Mouse (Mus musculus): Measurements from ENCODE around the gene Platr17. TPM values are rescaled to one million over a fixed set of nuclear protein-coding genes. Genes with fewer than 3 reads are reported as not detected.

Platr17 gene
- 0.18 and 0.26 TPM in 2 replicates for polyA plus RNA-seq (2012; rRNA removed)

GRCm38 (mm10) chr17:33904835-33905234 is at the start of gene Platr17:
Gene Platr17 (plus strand): TSS chr17:33905135.

GRCm38 (mm10) chr17:33873537-33873936 is 31.4 kb upstream of the Platr17 start, which contains the start of gene Gm7029:
Gene Gm7029 (plus strand): TSS chr17:33873837.

GRCm38 (mm10) chr17:33890533-33891059 is 14.3 kb upstream of the Platr17 start, which contains the start of gene Kifc1:
Gene Kifc1 (minus strand): TSS chr17:33890661.

GRCm38 (mm10) chr17:33909077-33909868 is 4.3 kb downstream of the Platr17 start, which contains the start of gene Daxx:
Gene Daxx (plus strand): TSS chr17:33909414.

DNA sequence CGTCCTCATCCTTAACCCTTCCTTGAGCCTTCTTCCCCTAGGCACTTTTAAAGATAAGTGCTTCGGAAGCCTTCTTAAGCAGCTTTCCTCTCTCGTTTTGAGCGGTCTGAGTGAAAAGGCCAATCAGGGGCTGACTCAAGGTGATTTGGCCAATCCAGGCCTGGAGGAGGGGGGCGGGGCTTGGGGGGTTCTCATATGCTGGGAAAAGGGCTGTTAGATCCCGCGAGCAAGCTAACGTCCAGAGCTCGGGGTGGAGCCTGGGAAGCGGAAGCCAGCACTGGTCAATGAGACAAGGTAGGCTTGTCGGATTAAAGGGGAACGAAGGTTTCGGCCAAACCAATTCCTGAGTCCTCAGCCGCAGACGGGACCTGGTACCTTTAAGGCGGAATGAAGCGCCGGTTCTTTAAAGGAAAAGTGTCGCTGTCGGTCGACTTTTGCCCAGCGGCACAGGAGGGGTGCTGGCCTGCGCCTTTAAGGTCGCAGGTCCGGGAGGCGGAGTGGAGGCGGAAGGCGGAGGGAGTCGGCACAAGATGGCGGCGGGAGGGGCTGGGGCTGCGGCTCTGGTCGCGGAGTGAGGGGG is 10.8 kb downstream of the Platr17 start, which contains the start of the genes Tapbp and Zbtb22:
Gene Tapbp, plus strand, starts transcription at position 229 of the 580 bp plus-strand sequence.
Gene Zbtb22, plus strand, starts transcription at position 234 of the 580 bp plus-strand sequence.

DNA sequence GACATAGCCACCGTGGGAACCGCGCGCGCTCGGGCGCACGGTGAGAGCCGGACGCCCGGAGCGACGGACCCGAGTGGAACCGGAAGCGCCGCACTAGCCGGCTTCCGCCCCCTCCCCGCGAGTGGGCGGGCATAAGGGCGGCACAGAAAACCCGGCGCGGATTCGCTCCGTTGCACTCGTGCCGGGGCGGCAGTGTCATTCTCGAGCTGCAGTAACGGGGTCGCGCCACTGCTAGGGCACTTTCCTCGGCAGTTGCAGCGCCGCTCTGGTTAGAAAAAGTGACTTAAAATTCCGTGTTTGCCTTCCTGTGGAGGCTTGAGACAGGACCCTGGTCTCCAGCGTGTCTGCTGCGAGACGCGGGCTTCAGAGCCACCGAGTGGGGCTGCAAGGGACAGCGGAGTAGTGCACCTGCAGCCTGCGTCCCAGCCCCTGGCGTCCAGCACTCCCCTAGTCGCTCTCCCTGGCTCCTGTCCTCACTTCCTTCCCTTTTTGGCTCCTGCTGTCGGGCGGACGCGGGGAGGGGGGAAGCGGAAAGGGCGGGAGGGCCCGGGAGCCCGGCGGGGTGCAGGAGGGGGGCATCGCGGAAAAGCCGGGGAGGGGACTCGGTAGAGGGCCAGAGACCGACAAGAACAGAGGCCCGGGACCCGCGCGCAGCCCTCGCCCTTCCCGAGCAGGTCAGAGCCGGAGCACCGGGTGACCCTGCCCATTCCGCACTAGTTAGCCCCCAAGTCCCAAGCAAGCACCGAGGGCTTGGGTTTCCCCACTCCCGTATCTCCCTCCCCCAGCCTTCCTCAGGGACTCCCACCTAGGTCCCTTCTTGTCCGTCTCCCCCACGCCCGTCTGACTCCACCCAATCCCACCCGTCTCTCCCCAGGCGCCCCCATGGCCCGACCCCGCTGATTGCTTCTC is 24.7 kb downstream of the Platr17 start, which contains the start of gene Rgl2:
Gene Rgl2, plus strand, starts transcription at position 173 of the 909 bp plus-strand sequence.

DNA sequence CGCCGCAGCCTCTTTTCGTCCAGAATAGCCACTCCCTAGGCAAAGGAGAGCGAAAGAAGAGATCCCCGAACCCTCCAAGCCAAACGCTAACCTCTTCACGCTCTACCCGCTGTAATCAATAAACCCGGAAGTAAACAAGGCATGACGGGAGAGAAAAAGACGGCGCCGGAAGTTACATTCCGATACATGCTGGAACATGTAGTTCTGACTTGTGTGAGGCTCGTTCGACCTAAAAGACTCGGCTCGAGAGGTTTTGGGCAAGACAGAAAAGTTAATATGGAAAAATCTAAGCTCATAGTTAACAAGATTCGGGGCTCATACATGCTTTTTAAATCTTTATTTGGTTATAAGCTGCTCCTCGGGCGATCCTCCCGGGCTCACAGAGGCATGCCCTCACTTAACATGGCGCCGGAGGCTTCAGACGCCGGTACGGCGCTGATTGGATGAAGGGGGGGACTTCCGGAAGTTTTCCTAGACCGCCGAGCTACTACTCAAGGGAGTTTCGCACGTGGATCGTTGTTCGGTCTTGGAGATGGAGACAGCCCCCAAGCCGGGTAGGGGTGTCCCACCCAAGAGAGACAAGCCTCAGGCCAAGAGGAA is 35.4 kb downstream of the Platr17 start, which contains the start of the genes Pfdn6 and Wdr46:
Gene Pfdn6, minus strand, starts transcription at position 138 of the 600 bp plus-strand sequence.
Gene Wdr46, plus strand, starts transcription at position 455 of the 600 bp plus-strand sequence.

DNA sequence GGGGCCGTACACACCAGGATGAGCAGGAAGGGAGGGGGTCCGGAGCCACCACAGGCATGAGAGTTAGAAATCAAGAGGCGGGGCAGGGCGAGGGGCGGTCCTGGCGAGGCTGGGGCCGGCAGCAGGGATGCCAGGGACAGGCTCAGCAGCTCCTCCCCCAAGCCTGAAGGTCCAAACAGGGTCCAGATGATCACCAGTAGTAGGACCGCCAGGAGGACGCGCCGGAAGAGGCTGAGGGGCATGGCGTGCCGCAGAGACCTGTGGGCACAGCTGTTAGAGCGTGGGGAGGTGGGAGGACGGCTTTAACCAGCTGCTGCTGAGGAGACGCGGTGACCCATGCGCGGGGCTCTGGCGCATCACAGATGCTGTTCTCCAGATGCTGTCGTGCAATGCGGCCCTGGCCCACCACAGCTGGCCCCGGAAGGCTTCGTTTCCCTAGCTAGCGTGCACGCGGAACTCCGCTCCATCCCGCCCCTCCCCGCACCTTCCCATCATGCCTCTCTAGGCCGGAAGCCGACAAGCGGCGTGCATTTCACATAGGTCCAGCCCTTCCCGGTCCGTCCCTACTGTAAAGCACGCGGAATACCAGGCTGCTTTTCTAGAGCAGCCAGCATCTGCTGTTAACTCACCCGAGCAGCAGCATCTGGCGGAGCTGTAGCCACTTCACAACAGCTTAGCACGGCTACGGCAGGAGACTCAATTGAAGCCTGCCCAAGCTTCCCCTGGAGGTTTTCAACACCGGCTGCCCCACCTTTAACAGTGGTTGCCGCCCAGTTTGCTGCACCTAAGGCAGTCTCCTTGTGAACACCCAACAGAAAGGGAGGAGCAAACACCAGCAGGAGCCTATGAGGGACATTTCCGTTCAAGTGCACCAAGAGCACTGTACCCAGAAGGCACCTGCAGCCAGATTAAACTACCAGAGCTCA is 46.3 kb downstream of the Platr17 start, which contains the start of gene B3galt4:
Gene B3galt4, minus strand, starts transcription at position 468 of the 926 bp plus-strand sequence.

GRCm38 (mm10) chr17:33955555-33956214 is 50.8 kb downstream of the Platr17 start, which contains the start of the genes Vps52 and Rps18:
Gene Vps52 (plus strand): TSS chr17:33955812.
Gene Rps18 (minus strand): TSS chr17:33956001.

Other genes with a start within 250 kb of the Platr17 start
- 27.4 and 31.2 TPM in 2 replicates for gene Hnrnpm, start 218.3 kb upstream of the Platr17 start, polyA plus RNA-seq (2012; rRNA removed)
- gene March2, start 186.5 kb upstream of the Platr17 start, polyA plus RNA-seq (2012; rRNA removed): 42.8 and 60.2 TPM in 2 replicates
- gene Rab11b, start 144.6 kb upstream of the Platr17 start, polyA plus RNA-seq (2012; rRNA removed): 166 and 168 TPM in 2 replicates
- 9.7 and 11.8 TPM in 2 replicates for gene Angptl4, start 123.3 kb upstream of the Platr17 start, polyA plus RNA-seq (2012; rRNA removed)
- 19.7 and 19.8 TPM in 2 replicates for gene Kank3, start 94.6 kb upstream of the Platr17 start, polyA plus RNA-seq (2012; rRNA removed)
- gene Rps28, start 80.6 kb upstream of the Platr17 start, polyA plus RNA-seq (2012; rRNA removed): 241 and 248 TPM in 2 replicates
- 233 and 376 TPM in 2 replicates for gene Ndufa7, start 80.6 kb upstream of the Platr17 start, polyA plus RNA-seq (2012; rRNA removed)
- gene Cd320, start 62.0 kb upstream of the Platr17 start, polyA plus RNA-seq (2012; rRNA removed): 13.4 and 44.6 TPM in 2 replicates
- not detected in 2 replicates for gene Gm7029, start 31.3 kb upstream of the Platr17 start, polyA plus RNA-seq (2012; rRNA removed)
- gene Kifc1, start 14.5 kb upstream of the Platr17 start, polyA plus RNA-seq (2012; rRNA removed): 2.8 and 3.9 TPM in 2 replicates
- 25.6 and 26.2 TPM in 2 replicates for gene Daxx, start 4.3 kb downstream of the Platr17 start, polyA plus RNA-seq (2012; rRNA removed)
- 92.0 and 99.2 TPM in 2 replicates for gene Tapbp, start 10.8 kb downstream of the Platr17 start, polyA plus RNA-seq (2012; rRNA removed)
- 45.0 and 64.9 TPM in 2 replicates for gene Zbtb22, start 10.8 kb downstream of the Platr17 start, polyA plus RNA-seq (2012; rRNA removed)
- gene Rgl2, start 24.4 kb downstream of the Platr17 start, polyA plus RNA-seq (2012; rRNA removed): 89.5 and 105 TPM in 2 replicates
- gene Pfdn6, start 35.2 kb downstream of the Platr17 start, polyA plus RNA-seq (2012; rRNA removed): 5.2 and 6.8 TPM in 2 replicates
- gene Wdr46, start 35.5 kb downstream of the Platr17 start, polyA plus RNA-seq (2012; rRNA removed): 8.8 and 11.1 TPM in 2 replicates
- 16.9 and 20.2 TPM in 2 replicates for gene B3galt4, start 46.4 kb downstream of the Platr17 start, polyA plus RNA-seq (2012; rRNA removed)
- 30.6 and 32.9 TPM in 2 replicates for gene Vps52, start 50.7 kb downstream of the Platr17 start, polyA plus RNA-seq (2012; rRNA removed)
- 111 and 142 TPM in 2 replicates for gene Rps18, start 50.9 kb downstream of the Platr17 start, polyA plus RNA-seq (2012; rRNA removed)
- gene H2-K1, start 95.2 kb downstream of the Platr17 start, polyA plus RNA-seq (2012; rRNA removed): 1,329 and 1,533 TPM in 2 replicates
- gene Ring1, start 119.5 kb downstream of the Platr17 start, polyA plus RNA-seq (2012; rRNA removed): 16.2 and 20.2 TPM in 2 replicates
- gene H2-Ke6, start 122.9 kb downstream of the Platr17 start, polyA plus RNA-seq (2012; rRNA removed): 42.2 and 91.2 TPM in 2 replicates
- 101 and 145 TPM in 2 replicates for gene Slc39a7, start 126.5 kb downstream of the Platr17 start, polyA plus RNA-seq (2012; rRNA removed)
- gene Rxrb, start 126.7 kb downstream of the Platr17 start, polyA plus RNA-seq (2012; rRNA removed): 41.3 and 55.6 TPM in 2 replicates
- gene Col11a2, start 134.3 kb downstream of the Platr17 start, polyA plus RNA-seq (2012; rRNA removed): 1.1 and 2.3 TPM in 2 replicates
- 0.70 and 4.2 TPM in 2 replicates for gene H2-Oa, start 187.2 kb downstream of the Platr17 start, polyA plus RNA-seq (2012; rRNA removed)
- gene H2-DMa, start 214.4 kb downstream of the Platr17 start, polyA plus RNA-seq (2012; rRNA removed): 11.1 and 18.4 TPM in 2 replicates
- gene Brd2, start 217.5 kb downstream of the Platr17 start, polyA plus RNA-seq (2012; rRNA removed): 49.0 and 51.3 TPM in 2 replicates
- 1.7 and 3.5 TPM in 2 replicates for gene H2-DMb2, start 238.2 kb downstream of the Platr17 start, polyA plus RNA-seq (2012; rRNA removed)
- gene H2-DMb1, start 247.9 kb downstream of the Platr17 start, polyA plus RNA-seq (2012; rRNA removed): 15.8 and 34.6 TPM in 2 replicates